Mouse (Mus musculus): ENCODE results near the gene Olfr148.

The Olfr148 gene

DNA sequence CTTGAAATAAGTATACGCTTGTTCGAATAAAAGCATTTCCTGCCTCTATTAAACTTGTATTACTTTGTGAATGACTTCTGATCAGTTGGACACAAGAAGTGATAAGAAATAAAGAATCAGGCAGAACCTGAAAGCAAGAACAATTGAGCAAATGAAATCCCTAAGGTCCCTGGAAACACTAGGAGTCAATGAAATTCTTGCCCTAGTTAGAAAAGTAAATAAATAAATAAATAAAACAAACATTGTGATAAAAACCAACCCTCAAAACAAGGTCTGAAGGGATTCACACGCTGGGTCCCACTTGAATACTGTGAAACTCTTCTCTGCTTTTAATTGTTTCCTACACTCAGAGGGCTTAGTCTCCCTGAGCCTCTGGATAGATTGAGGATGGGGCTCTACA is at the start of gene Olfr148:
Gene Olfr148, plus strand, starts transcription at position 301 of the 400 bp plus-strand sequence.
- no peak for DNase-seq (ENCODE audit: extremely low spot score, low read depth, low spot score)

DNA sequence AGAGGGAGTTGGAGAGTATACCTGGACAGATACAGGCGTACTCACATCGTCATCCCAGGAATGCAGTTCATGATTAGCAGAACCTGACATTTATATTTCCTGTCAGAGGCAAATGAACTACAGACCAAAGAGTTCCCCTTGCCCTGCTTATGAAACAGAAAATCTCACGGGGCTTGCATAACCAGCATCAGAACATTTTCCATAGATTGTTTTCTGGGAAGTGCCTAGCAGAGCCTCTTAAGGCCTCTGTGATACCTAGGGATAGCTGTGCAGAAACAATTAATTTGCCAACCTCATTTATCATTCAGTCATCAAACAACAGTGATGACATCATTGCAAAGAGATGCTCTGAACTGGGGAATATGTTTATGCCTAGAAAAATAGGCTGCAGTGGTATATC is 35.0 kb upstream of the Olfr148 start, which contains the start of gene Olfr959:
Gene Olfr959, minus strand, starts transcription at position 101 of the 400 bp plus-strand sequence.
- DNase-seq (ENCODE audit: extremely low spot score, low read depth, low spot score) = no peak

DNA sequence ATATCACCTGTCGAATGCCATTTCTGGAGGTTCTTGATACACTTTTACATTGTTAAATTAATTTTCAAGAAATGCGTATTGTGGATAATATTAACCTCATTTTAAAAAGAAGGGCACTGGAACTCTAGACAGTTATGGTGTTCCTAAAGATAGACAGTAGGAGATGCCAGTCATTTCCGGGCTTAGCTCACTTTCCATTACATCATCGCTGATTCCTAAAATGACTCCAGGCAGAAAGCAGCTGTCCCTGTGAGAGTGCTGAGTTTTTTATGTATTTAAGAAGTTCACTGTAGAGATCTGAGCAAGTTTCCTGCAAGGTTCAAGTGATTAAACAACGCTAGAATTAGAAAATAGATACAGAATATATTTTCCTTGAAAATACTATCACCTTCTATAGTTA is 33.4 kb upstream of the Olfr148 start:
- no peak for DNase-seq (ENCODE audit: extremely low spot score, low read depth, low spot score)

GRCm38 (mm10) chr9:39602536-39603332 is 7.7 kb upstream of the Olfr148 start:
- DNase-seq (ENCODE audit: extremely low spot score, low read depth, low spot score) = no peak

GRCm38 (mm10) chr9:39603333-39603845 is 7.1 kb upstream of the Olfr148 start:
- DNase-seq (ENCODE audit: extremely low spot score, low read depth, low spot score) = no peak

GRCm38 (mm10) chr9:39603999-39604453 is 6.4 kb upstream of the Olfr148 start, which contains the start of gene AW551984:
AW551984 (minus strand) TSS chr9:39604403.
- DNase-seq (ENCODE audit: extremely low spot score, low read depth, low spot score) = no peak

DNA sequence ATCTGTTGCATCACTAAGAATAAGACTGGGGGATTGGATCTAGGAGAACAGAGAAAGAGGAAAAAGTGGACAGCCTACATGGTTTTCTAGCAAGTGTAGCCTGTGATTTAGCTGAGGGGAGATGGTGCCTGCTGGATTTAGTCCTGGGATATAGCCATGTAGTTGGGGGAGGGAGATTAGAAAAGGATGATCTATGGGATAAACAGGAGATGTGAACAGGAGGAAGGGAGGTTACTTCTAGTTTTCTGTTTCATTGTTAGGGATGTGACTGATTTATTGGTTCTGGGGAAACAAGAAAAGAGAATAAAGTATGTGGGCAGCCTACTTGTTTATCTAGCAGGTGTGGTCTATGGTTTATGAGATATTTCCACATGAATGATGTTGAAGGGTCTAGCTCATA is 2.0 kb upstream of the Olfr148 start:
- DNase-seq (ENCODE audit: extremely low spot score, low read depth, low spot score) = no peak

DNA sequence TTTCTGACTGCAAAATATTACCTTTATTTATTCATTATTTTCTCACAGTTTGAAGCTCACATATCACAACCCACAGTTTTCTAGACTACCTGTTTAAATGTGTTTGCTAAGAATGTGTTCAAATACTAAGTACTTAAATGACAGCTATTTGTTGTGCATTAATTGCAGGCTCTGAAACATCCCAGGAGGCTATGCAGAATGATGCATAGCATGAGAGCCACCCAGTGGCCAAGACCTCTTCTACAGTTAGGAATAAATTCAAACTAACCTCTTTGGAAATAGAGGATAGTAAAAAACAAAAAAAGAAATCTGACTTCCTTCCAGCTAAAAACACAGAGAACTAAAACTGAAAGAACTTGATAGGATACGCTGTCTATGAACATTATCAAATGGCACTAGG is 1.5 kb downstream of the Olfr148 start:
- no peak for DNase-seq (ENCODE audit: extremely low spot score, low read depth, low spot score)

GRCm38 (mm10) chr9:39621073-39621472 is 10.6 kb downstream of the Olfr148 start, which contains the start of gene Olfr960:
Olfr960 (plus strand) TSS chr9:39621373.
- no peak for DNase-seq (ENCODE audit: extremely low spot score, low read depth, low spot score)

DNA sequence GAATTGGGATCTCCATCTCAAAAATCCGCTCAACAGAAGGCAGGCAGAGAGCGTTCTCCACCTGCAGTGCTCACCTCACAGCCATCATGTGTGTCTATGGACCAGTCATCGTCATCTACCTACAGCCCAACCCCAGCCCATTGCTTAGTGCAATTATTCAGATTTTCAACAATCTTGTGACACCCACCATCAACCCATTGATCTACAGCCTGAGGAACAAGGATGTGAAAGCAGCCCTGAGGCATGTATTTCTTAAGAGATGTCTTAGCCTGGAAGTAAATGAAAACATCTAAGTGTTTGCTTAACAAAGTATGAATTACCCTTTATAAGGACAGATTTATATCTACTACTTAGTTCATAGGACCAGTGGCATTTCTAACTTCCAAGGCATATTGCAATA is 13.3 kb downstream of the Olfr148 start:
- DNase-seq (ENCODE audit: extremely low spot score, low read depth, low spot score) = no peak

DNA sequence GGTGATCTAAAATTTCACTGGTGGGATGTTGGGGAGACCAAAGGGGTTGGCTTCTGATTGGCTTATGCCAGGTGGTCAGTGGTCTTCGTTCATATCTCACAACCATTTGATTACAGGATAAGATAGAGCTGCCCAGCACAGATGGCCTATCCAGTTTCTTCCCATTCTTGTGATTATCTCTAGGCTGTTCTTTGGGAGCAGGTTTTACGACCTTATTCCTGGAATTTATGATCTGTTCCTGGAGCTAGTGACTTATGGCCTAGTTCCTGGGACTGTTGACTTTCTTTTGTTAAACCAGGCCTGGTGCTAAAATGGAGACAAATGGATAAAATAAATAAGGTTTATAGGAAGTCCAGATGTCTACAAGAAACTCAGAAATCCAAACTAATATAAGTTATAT is 14.3 kb downstream of the Olfr148 start:
- DNase-seq (ENCODE audit: extremely low spot score, low read depth, low spot score) = no peak

- DNase-seq (ENCODE audit: extremely low spot score, low read depth, low spot score) = no peak
Measured at GRCm38 (mm10) chr9:39629069-39629468, 18.6 kb downstream of the Olfr148 start.

DNA sequence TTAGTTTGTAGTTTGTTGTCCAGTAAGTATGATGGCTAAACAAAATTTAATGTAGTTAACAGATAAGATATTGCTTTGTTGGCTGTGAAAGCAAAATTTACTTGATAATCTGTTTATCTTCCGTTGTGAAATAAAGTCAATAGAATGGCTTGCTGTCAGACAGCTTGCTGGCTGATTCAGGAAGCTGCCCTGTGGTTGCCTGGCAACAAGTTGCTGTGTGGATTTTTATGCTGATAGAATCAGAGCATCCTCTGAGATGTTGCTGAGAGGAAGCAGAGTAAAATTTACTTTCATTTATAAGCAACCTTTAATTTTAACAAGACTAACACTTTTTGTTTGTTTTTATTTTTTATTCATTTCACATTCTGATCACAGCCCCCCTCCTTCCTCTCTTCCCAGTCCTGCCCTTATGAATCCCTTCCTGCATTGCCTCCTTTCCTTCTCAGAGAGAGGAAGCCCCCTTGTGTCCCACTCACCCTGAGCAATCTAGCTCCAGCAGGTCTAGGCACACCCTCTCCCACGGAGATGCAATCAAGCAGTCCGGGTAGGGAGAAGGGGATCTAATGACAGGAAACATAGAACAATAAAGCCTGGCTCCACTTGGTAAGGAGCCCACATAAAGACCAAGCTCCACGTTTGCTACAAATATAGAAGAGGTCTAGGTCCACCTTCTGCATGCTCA is 23.6 kb downstream of the Olfr148 start:
- no peak for DNase-seq (ENCODE audit: extremely low spot score, low read depth, low spot score)

GRCm38 (mm10) chr9:39644785-39645184 is 34.3 kb downstream of the Olfr148 start, which contains the start of gene Olfr961:
Olfr961 (plus strand) TSS chr9:39645085.
- no peak for DNase-seq (ENCODE audit: extremely low spot score, low read depth, low spot score)

DNA sequence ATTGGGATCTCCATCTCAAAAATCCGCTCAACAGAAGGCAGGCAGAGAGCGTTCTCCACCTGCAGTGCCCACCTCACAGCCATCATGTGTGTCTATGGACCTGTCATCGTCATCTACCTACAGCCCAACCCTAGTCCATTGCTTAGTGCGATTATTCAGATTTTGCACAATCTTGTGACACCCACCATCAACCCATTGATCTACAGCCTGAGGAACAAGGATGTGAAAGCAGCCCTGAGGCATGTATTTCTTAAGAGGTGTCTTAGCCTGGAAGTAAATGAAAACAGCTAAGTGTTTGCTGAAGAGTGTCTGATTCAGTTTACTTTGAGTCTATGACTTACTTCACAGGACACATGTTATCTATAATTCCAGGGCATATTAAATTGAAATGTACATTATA is 36.9 kb downstream of the Olfr148 start:
- no peak for DNase-seq (ENCODE audit: extremely low spot score, low read depth, low spot score)

DNA sequence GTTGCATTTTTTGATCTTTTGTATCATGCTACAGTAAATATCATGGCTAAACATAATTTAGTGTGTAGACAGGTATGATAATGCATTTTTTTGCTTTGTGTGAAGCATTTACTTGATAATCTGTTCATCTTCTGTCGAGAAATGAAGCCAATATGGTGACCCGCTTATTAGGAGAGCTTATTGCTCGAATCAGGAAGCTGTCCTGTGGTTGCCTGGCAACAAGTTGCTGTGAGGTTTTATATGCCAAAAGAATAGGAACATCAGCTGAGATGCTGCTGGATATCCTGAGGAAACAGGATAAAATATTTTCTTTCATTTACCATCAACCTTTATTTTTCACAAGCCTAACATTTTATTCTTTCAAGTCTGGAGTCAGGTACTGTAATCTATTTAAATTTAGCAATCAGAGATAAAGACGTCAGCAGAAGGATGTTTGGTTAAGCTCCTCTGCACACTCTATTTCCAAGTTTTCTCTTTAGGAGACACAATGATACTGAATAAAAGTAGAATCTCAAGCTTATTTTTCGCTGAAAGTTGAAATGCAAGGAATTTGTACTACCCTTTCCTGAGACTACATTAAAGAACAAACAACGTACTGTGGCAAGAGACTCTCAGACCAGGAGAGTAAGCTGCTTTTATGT is 44.4 kb downstream of the Olfr148 start:
- DNase-seq (ENCODE audit: extremely low spot score, low read depth, low spot score) = no peak

All from hindlimb bud, embryonic 11.5 days (tissue).